Mouse (Mus musculus) lung, embryonic 14.5 days (tissue): Measurements from ENCODE around the gene Fxn. TPM values are rescaled to one million over a fixed set of nuclear protein-coding genes. Genes with fewer than 3 reads are reported as not detected.
A peak's percentile ranks its signal among the peaks of the same experiment; 100 is the strongest.

ENCODE experiments used
- ATAC-seq: fragments of 200-750 bp; cut with Nextera tagmentation; 2 replicates; pipeline ENCODE4 v1.8.0; 2017; ENCODE audit warnings: mild to moderate bottlenecking, moderate TSS enrichment, moderate library complexity; ENCODE audit not compliant: insufficient read depth
- DNase-seq: peaks from one replicate; pipeline ENCODE4 v3.0.0-alpha.2; 2015
- H3K27ac ChIP-seq: fragments of 300-500 bp; sonication (generic); 2 replicates; pipeline ENCODE4 v1.5.1; 2014; ENCODE audit warnings: low read depth, mild to moderate bottlenecking, moderate library complexity
- H3K27me3 ChIP-seq: fragments of 300-500 bp; sonication (generic); 2 replicates; pipeline ENCODE4 v1.6.1; 2014; ENCODE audit warnings: low read length, control low read depth; ENCODE audit not compliant: insufficient read depth
- H3K36me3 ChIP-seq: fragments of 300-500 bp; sonication (generic); 2 replicates; pipeline ENCODE4 v1.6.1; 2014; ENCODE audit warnings: control low read depth; ENCODE audit not compliant: insufficient read depth
- H3K4me1 ChIP-seq: fragments of 300-500 bp; sonication (generic); 2 replicates; pipeline ENCODE4 v1.6.1; 2014; ENCODE audit warnings: antibody characterized with exemption, control low read depth; ENCODE audit not compliant: insufficient read depth
- H3K4me2 ChIP-seq: fragments of 300-500 bp; sonication (generic); 2 replicates; pipeline ENCODE4 v1.6.1; 2014; ENCODE audit warnings: mild to moderate bottlenecking
- H3K4me3 ChIP-seq: fragments of 300-500 bp; sonication (generic); 2 replicates; pipeline ENCODE4 v1.5.1; 2014; ENCODE audit warnings: low read depth, low read length
- H3K9ac ChIP-seq: fragments of 300-500 bp; sonication (generic); 2 replicates; pipeline ENCODE4 v1.6.1; 2014
- H3K9me3 ChIP-seq: fragments of 300-500 bp; sonication (generic); 2 replicates; pipeline ENCODE4 v1.6.1; 2016; ENCODE audit warnings: low read depth, low read length, control low read depth
- CTCF ChIP-seq: IDR thresholded peaks from 2 replicates; pipeline ENCODE4 v1.5.1; 2016; ENCODE audit warnings: antibody characterized with exemption, low read depth
- WGBS: fragments of 180-500 bp; shearing (Covaris S2); extraction: QIAGEN DNeasy Blood & Tissue Kit; methylation state at CpG from one replicate; pipeline ENCODE4 v1.1.7; 2014; 5-methylcytosine and 5-hydroxymethylcytosine counted together
- polyA plus RNA-seq: library from polyadenylated mRNA; unstranded; fragments of >200 nt; fragmentation: Nextera tagmentation; extraction: Ambion mirVana; gene quantifications from 2 replicates; pipeline ENCODE4 v1.2.1, GENCODE M21; 2014

Fxn gene
- polyA plus RNA-seq, 1 experiment from 2014 or later, result 52.9 TPM

DNA sequence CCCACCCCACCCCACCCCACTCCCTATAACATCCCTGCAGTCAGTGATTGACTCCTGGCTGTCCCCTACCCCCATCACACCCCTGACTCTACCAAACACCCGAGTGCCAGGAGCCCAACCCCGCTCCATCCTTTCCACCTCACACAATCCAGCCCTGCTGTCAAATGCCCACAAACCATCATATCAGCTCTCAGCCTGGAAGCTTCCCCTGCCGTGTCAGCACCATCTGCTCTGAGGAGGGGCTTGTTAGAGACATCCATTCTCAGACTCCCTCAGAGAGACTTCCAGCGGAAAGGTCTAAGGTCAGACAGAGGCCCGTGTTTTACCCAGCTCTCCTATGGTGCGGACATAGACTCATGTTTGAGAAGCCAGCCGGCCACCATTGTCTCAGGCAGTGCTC lies 67.1 kb downstream of the Fxn start:
- 29% methylated on average over 7 of the region's 7 CpGs for WGBS
- Histone ChIP-seq H3K27ac (no peak overlapping the region; the same call in 1 of the 2 replicates), H3K9me3 (no peaks in the 10 kb centered on the region), H3K36me3 (no peaks in the 10 kb centered on the region), H3K4me2 (no peak overlapping the region), H3K4me1 (peaks cover 19% of the 10 kb centered on the region), H3K27me3 (no peaks in the 10 kb centered on the region), H3K9ac (no peak overlapping the region), H3K4me3 (no peak overlapping the region)
- TF ChIP-seq CTCF, result no peak
- DNase-seq, result peak; percentile 58
- ATAC-seq, result peak; percentile 40; the same call in 1 of the 2 replicates

DNA sequence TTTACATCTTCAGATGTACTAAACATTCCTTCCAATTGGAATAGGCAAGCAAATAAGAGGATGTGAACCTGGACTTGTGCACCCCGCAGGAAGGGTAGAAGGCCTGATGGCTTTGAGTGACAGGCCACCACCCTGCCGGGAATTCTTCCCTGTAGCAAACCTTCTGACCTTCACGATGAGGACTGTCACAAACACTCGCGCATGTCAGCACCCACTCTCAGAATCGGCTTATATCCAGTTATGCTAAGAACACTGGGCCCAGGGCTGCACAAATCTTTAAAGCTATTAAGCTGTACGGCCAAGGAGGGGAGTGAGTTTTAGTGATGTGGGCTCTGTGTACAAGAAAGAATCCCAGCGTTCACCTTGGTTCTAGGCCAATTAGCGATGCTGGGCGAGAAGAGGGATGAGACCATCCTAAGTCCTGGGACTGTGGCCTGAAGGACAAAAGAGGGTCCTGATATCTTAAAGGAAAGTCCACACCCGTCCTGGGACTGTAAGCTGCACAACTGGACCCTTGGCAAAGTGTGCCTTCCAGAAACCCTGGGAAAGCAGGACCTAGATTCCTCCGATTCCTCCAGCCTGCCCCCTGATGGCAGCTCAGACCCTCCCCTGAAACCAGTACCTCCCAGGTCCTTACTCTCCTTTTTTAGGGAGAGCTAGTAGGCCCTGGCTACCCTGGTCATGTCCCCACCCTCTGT lies 67.7 kb downstream of the Fxn start:
- DNase-seq (no peak), ATAC-seq (no peak)
- WGBS, result 70% methylated on average over 12 of the region's 12 CpGs

More for the DNA sequence above, 67.7 kb downstream of the Fxn start:
- H3K9ac ChIP-seq, result no peak overlapping the region
- TF ChIP-seq CTCF, result no peak
- no peaks in the 10 kb centered on the region for H3K27me3 ChIP-seq
- no peaks in the 10 kb centered on the region for H3K36me3 ChIP-seq
- H3K9me3 ChIP-seq, result no peaks in the 10 kb centered on the region
- no peak overlapping the region; the same call in 1 of the 2 replicates for H3K27ac ChIP-seq
- peaks cover 19% of the 10 kb centered on the region for H3K4me1 ChIP-seq
- no peak overlapping the region for H3K4me2 ChIP-seq
- H3K4me3 ChIP-seq, result no peak overlapping the region

Other genes starting within 250 kb of the Fxn start
- 1.2 and 1.4 TPM in 2 replicates for gene Fam189a2, start 249.6 kb downstream of the Fxn start, polyA plus RNA-seq
- gene Tjp2, start 55.6 kb downstream of the Fxn start, polyA plus RNA-seq, result 38.5 and 40.0 TPM in 2 replicates
- gene Fam122a, start 196.8 kb upstream of the Fxn start, polyA plus RNA-seq, result 47.0 and 48.3 TPM in 2 replicates